Mouse (Mus musculus): ENCODE results near the gene Fam24a.

DNA sequence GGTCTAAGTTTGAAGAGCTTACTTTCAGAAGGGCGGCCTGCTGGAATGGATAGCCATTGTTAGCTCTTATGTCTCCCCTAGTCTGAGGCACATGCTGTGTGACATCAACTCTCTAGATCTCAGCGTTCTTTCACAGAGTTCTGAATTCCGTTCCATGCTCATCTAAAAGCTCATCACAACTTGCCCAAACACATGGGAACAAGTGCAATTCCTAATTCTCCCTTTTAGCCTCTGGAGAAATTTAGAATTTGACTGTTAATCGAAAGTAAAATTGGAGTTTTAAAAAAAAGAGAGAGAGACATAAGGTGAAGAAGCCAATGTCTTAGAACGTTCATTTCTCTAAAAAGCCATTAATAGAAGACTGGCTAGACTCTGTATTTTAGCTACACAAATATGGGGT lies 4.2 kb upstream of the Fam24a start, which contains the start of gene Fam24b:
- TF ChIP-seq CTCF (IDR thresholded peaks at IDR 0.05; ENCODE audit: control insufficient read depth, insufficient read depth, insufficient read length) (no peak), FOSL1 (IDR thresholded peaks at IDR 0.05; ENCODE audit: insufficient read depth, low read length, poor library complexity, severe bottlenecking) (no peak), MAX (IDR thresholded peaks at IDR 0.05) (no peak)

Measured in C2C12 (cell line).